Mouse (Mus musculus): ENCODE measurements around the gene Cdca3. TPM values are rescaled to one million over a fixed set of nuclear protein-coding genes. Genes with fewer than 3 reads are reported as not detected.

Gene Cdca3
- polyA plus RNA-seq, 1 experiment from 2014 or later = 29.3 TPM

DNA sequence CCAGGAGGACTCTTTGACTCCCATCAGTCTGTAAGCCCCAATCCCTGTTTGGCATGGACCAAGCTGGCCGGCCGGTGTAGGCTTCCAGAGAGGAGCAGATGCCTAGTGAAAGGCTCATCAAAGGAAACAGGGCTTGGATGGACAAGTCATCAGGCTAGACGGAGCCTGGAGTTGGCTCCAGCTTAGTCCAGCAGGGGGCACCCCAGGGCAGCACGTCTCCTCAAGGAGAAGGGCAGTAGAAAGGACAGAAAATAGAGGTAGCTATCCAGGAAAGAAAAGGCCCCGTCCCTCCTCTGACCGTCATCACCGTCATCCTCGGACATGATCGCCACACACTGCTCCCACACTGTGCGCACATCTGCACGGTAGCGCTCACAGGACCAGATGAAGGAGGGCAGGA lies 30.4 kb downstream of the Cdca3 start:
- peaks cover 13% of the 10 kb centered on the region for H3K36me3 ChIP-seq (replicated peaks; ENCODE audit: control insufficient read depth, insufficient read depth)
- H3K4me3 ChIP-seq (replicated peaks; ENCODE audit: low read length) = 0 out of 2 replicates have a peak overlapping the region, but pooled peaks have one; percentile 0
- H3K27me3 ChIP-seq (ENCODE audit: control insufficient read depth, insufficient read depth, low read length) = no peaks in the 10 kb centered on the region
- ATAC-seq (ENCODE audit: low FRiP score) (no peak), DNase-seq (ENCODE audit: low spot score) (peak; percentile 84)
- peak overlapping the region; percentile 55 for H3K27ac ChIP-seq
- H3K4me1 ChIP-seq (replicated peaks; ENCODE audit: control insufficient read depth, insufficient read depth, low read length) = peaks cover 52% of the 10 kb centered on the region
- H3K4me2 ChIP-seq (replicated peaks) = peak overlapping the region; percentile 32
- WGBS = 7% methylated on average over 12 of the region's 12 CpGs
- peak overlapping the region; percentile 37 for H3K9ac ChIP-seq
- H3K9me3 ChIP-seq (ENCODE audit: control insufficient read depth, low read length) = no peaks in the 10 kb centered on the region

DNA sequence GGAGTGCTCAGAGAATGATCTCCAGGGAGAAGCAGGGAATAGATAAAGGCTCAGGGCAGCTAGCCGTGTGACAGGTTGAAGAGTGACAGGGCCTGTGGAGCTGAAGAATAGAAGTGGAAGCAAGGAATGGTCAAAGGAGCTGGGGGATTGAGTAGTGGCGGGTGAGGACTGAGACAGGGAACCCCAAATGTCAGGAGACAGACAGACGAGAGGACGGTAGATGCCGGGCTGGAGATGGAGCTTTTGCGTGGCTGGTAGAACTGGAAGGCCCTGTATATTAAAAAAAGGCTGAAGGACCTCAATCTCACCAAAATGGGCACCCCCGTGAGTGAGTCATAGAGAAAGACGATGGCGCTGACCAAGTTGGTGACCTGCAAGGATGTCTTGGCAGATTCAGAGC lies 31.2 kb downstream of the Cdca3 start:
- no peak for ATAC-seq (ENCODE audit: low FRiP score)
- DNase-seq (ENCODE audit: low spot score) = no peak
- Histone ChIP-seq H3K36me3 (replicated peaks; ENCODE audit: control insufficient read depth, insufficient read depth) (peaks cover 12% of the 10 kb centered on the region; the same call in 1 of the 2 replicates), H3K9me3 (ENCODE audit: control insufficient read depth, low read length) (no peaks in the 10 kb centered on the region), H3K4me3 (replicated peaks; ENCODE audit: low read length) (no peak overlapping the region), H3K4me1 (replicated peaks; ENCODE audit: control insufficient read depth, insufficient read depth, low read length) (peaks cover 56% of the 10 kb centered on the region), H3K4me2 (replicated peaks) (peak overlapping the region; percentile 64), H3K9ac (peak overlapping the region; percentile 37), H3K27me3 (ENCODE audit: control insufficient read depth, insufficient read depth, low read length) (no peaks in the 10 kb centered on the region), H3K27ac (peak overlapping the region; percentile 55; the same call in 1 of the 2 replicates)
- WGBS = 78% methylated on average over 9 of the region's 9 CpGs

GRCm38 (mm10) chr6:124861266-124861665 lies 31.9 kb downstream of the Cdca3 start:
- Histone ChIP-seq H3K4me1 (replicated peaks; ENCODE audit: control insufficient read depth, insufficient read depth, low read length) (peaks cover 49% of the 10 kb centered on the region), H3K9me3 (ENCODE audit: control insufficient read depth, low read length) (no peaks in the 10 kb centered on the region), H3K27ac (no peak overlapping the region), H3K27me3 (ENCODE audit: control insufficient read depth, insufficient read depth, low read length) (no peaks in the 10 kb centered on the region), H3K9ac (peak overlapping the region; percentile 92; the same call in 1 of the 2 replicates), H3K4me3 (replicated peaks; ENCODE audit: low read length) (0 out of 2 replicates have a peak overlapping the region, but pooled peaks have one; percentile 62), H3K36me3 (replicated peaks; ENCODE audit: control insufficient read depth, insufficient read depth) (peaks cover 12% of the 10 kb centered on the region; the same call in 1 of the 2 replicates), H3K4me2 (replicated peaks) (peak overlapping the region; percentile 64)
- DNase-seq (ENCODE audit: low spot score) = no peak
- WGBS = 79% methylated on average over 19 of the region's 19 CpGs
- no peak for ATAC-seq (ENCODE audit: low FRiP score)

GRCm38 (mm10) chr6:124861802-124862201 lies 32.5 kb downstream of the Cdca3 start:
- Histone ChIP-seq H3K27me3 (ENCODE audit: control insufficient read depth, insufficient read depth, low read length) (no peaks in the 10 kb centered on the region), H3K9me3 (ENCODE audit: control insufficient read depth, low read length) (no peaks in the 10 kb centered on the region), H3K27ac (peak overlapping the region; percentile 91; the same call in 1 of the 2 replicates), H3K4me1 (replicated peaks; ENCODE audit: control insufficient read depth, insufficient read depth, low read length) (peaks cover 49% of the 10 kb centered on the region), H3K4me2 (replicated peaks) (peak overlapping the region; percentile 64), H3K9ac (peak overlapping the region; percentile 92), H3K4me3 (replicated peaks; ENCODE audit: low read length) (peak overlapping the region; percentile 62), H3K36me3 (replicated peaks; ENCODE audit: control insufficient read depth, insufficient read depth) (peaks cover 12% of the 10 kb centered on the region; the same call in 1 of the 2 replicates)
- 35% methylated on average over 3 of the region's 3 CpGs for WGBS
- no peak for ATAC-seq (ENCODE audit: low FRiP score)
- no peak for DNase-seq (ENCODE audit: low spot score)

DNA sequence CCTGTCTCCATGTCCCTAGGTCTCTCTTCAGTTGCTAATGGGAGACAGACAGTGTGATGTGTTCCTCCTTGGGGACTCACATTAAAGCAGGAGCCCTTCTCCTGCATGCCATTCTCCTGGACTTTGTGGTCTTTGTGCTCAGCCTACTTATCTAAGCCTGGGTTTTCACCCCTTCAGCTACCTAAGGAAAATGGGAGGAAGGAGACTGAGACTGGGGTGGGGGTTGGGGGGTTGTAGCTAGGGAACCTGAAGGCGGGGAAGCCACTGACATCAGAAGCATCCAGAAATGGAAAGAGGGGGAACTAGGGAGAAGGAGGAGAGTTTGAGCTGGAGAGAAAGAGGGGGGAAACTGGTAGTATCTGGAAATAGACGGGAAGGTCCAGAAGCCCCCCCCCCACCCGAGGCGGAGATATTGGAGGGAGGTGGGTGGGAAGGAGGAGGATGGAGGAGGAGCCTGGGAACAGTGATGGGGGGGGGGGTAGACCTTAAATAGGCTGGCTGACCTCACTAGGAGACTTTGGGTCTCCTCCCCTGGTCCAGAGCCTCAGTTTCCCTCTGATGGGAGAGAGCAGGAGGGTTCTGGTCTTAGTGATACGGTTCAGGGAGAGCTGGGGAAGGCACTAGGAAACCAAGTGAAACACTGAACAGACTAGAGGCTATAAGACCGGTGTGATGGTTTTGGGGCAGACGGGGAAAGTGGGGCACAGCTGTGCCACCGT lies 33.2 kb downstream of the Cdca3 start:
- Histone ChIP-seq H3K9me3 (ENCODE audit: control insufficient read depth, low read length) (no peaks in the 10 kb centered on the region), H3K4me1 (replicated peaks; ENCODE audit: control insufficient read depth, insufficient read depth, low read length) (peaks cover 49% of the 10 kb centered on the region), H3K27ac (peak overlapping the region; percentile 91), H3K4me3 (replicated peaks; ENCODE audit: low read length) (peak overlapping the region; percentile 62), H3K9ac (peak overlapping the region; percentile 92), H3K36me3 (replicated peaks; ENCODE audit: control insufficient read depth, insufficient read depth) (peaks cover 12% of the 10 kb centered on the region; the same call in 1 of the 2 replicates), H3K27me3 (ENCODE audit: control insufficient read depth, insufficient read depth, low read length) (no peaks in the 10 kb centered on the region), H3K4me2 (replicated peaks) (peak overlapping the region; percentile 64)
- 8% methylated on average over 8 of the region's 8 CpGs for WGBS
- ATAC-seq (ENCODE audit: low FRiP score) (peak; percentile 6; the same call in 1 of the 2 replicates), DNase-seq (ENCODE audit: low spot score) (no peak)

GRCm38 (mm10) chr6:124863125-124863657 lies 33.8 kb downstream of the Cdca3 start:
- Histone ChIP-seq H3K36me3 (replicated peaks; ENCODE audit: control insufficient read depth, insufficient read depth) (peaks cover 12% of the 10 kb centered on the region; the same call in 1 of the 2 replicates), H3K27me3 (ENCODE audit: control insufficient read depth, insufficient read depth, low read length) (no peaks in the 10 kb centered on the region), H3K4me3 (replicated peaks; ENCODE audit: low read length) (peak overlapping the region; percentile 62), H3K9ac (peak overlapping the region; percentile 92), H3K27ac (peak overlapping the region; percentile 91), H3K4me2 (replicated peaks) (peak overlapping the region; percentile 64), H3K4me1 (replicated peaks; ENCODE audit: control insufficient read depth, insufficient read depth, low read length) (peaks cover 44% of the 10 kb centered on the region), H3K9me3 (ENCODE audit: control insufficient read depth, low read length) (no peaks in the 10 kb centered on the region)
- 1% methylated on average over 16 of the region's 16 CpGs for WGBS
- ATAC-seq (ENCODE audit: low FRiP score) = peak; percentile 37; the same call in 1 of the 2 replicates
- no peak for DNase-seq (ENCODE audit: low spot score)

DNA sequence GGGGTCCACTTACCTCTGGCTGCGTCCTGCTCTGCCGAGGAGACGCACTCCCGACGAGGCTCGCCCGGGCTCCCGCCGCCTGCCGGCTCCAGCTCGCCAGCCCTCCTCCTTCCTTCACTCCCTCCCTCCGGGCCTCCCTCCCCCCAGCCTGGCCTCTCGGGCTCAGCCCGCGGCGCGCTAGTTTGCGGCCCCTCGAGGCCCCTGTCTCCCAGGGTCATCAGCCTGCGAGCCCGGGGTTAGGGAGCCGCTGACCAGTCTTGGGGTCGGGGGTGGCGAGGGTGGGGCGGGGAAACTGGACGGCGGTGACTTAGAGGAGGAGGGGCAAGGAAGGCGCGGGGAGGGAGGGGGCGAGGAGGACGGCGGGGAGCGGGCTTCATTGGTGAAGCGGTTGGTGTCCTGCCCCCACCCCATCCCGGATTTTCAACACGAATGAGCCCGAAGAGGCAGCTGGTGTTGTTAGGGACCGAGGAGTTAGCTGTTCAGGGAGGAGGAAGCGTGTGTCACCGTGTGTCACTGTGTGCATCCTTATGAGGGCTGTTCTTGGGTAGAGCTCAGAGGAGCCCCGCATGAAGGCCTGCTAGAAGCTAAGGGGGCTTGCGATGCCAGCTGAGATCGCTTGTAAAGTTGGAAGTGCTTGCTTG lies 34.4 kb downstream of the Cdca3 start, which contains the start of gene Gpr162:
Gene Gpr162, minus strand, starts transcription at position 326 of the 641 bp plus-strand sequence.
- peaks cover 38% of the 10 kb centered on the region for H3K4me1 ChIP-seq (replicated peaks; ENCODE audit: control insufficient read depth, insufficient read depth, low read length)
- H3K27ac ChIP-seq = peak within 1 kb of the TSS; percentile 91
- WGBS = under 1% methylated on average over 39 of the region's 43 CpGs
- ATAC-seq (ENCODE audit: low FRiP score) (peak; percentile 61), DNase-seq (ENCODE audit: low spot score) (peak; percentile 62)
- H3K9me3 ChIP-seq (ENCODE audit: control insufficient read depth, low read length) = no peaks in the 10 kb centered on the region
- H3K4me3 ChIP-seq (replicated peaks; ENCODE audit: low read length) = peak within 1 kb of the TSS; percentile 62
- H3K9ac ChIP-seq = peak within 1 kb of the TSS; percentile 92
- H3K36me3 ChIP-seq (replicated peaks; ENCODE audit: control insufficient read depth, insufficient read depth) = peaks cover 11% of the 10 kb centered on the region; the same call in 1 of the 2 replicates
- no peaks in the 10 kb centered on the region for H3K27me3 ChIP-seq (ENCODE audit: control insufficient read depth, insufficient read depth, low read length)
- peak within 1 kb of the TSS; percentile 64 for H3K4me2 ChIP-seq (replicated peaks)

GRCm38 (mm10) chr6:124865766-124866362 lies 36.5 kb downstream of the Cdca3 start:
- Histone ChIP-seq H3K4me3 (replicated peaks; ENCODE audit: low read length) (no peak overlapping the region), H3K9ac (peak overlapping the region; percentile 16), H3K4me1 (replicated peaks; ENCODE audit: control insufficient read depth, insufficient read depth, low read length) (peaks cover 28% of the 10 kb centered on the region), H3K4me2 (replicated peaks) (no peak overlapping the region), H3K36me3 (replicated peaks; ENCODE audit: control insufficient read depth, insufficient read depth) (no peaks in the 10 kb centered on the region; the same call in 1 of the 2 replicates), H3K9me3 (ENCODE audit: control insufficient read depth, low read length) (no peaks in the 10 kb centered on the region), H3K27me3 (ENCODE audit: control insufficient read depth, insufficient read depth, low read length) (no peaks in the 10 kb centered on the region), H3K27ac (no peak overlapping the region)
- no peak for DNase-seq (ENCODE audit: low spot score)
- no peak for ATAC-seq (ENCODE audit: low FRiP score)
- WGBS = 54% methylated on average over 18 of the region's 18 CpGs

Measured in hindbrain, embryonic 14.5 days (tissue).